Mouse (Mus musculus) ES-E14 (cell line): ENCODE data around the gene Gpatch2.

Experiments used
- CHD2 ChIP-seq: IDR thresholded peaks from 2 replicates; pipeline ENCODE4 v1.6.1; 2014; ENCODE audit warnings: mild to moderate bottlenecking, low read depth, low read length, inconsistent platforms
- HCFC1 ChIP-seq: IDR thresholded peaks from 2 replicates; pipeline ENCODE4 v1.6.1; 2012; ENCODE audit warnings: low read length, inconsistent platforms, borderline replicate concordance; ENCODE audit not compliant: insufficient read depth
- ZC3H11A ChIP-seq: IDR thresholded peaks from 2 replicates; pipeline ENCODE4 v1.6.1; 2012; ENCODE audit warnings: low read depth, mild to moderate bottlenecking, inconsistent platforms, low read length, borderline replicate concordance
- ZNF384 ChIP-seq: IDR thresholded peaks from 2 replicates; pipeline ENCODE4 v1.6.1; 2012; ENCODE audit warnings: low read depth, low read length, inconsistent platforms

- no peak for TF ChIP-seq HCFC1
- no peak for TF ChIP-seq CHD2
- TF ChIP-seq ZC3H11A, result no peak
- no peak for TF ChIP-seq ZNF384
Observed at GRCm38 (mm10) chr1:187366806-187367205, 151.5 kb downstream of the Gpatch2 start.
